Mouse (Mus musculus) thymus, postnatal 0 days (tissue): ENCODE measurements around the gene Phactr1. TPM values are rescaled to one million over a fixed set of nuclear protein-coding genes. Genes with fewer than 3 reads are reported as not detected.

ENCODE experiments used
- DNase-seq: peaks from one replicate; pipeline ENCODE4 v3.0.0-alpha.2; 2015; ENCODE audit warnings: low spot score
- polyA plus RNA-seq: library from polyadenylated mRNA; unstranded; fragments of >200 nt; fragmentation: Nextera tagmentation; extraction: Ambion mirVana; gene quantifications from 2 replicates; pipeline ENCODE4 v1.2.1, GENCODE M21; 2015

Phactr1 gene
- polyA plus RNA-seq, 1 experiment from 2014 or later, result 2.7 TPM

GRCm38 (mm10) chr13:42757654-42758400 lies 77.4 kb downstream of the Phactr1 start:
- DNase-seq, result no peak

GRCm38 (mm10) chr13:42759170-42759569 lies 78.7 kb downstream of the Phactr1 start:
- no peak for DNase-seq

GRCm38 (mm10) chr13:42760907-42761544 lies 80.6 kb downstream of the Phactr1 start:
- no peak for DNase-seq

- no peak for DNase-seq
Measured at GRCm38 (mm10) chr13:42772314-42772713, 91.9 kb downstream of the Phactr1 start.

- no peak for DNase-seq
Measured at GRCm38 (mm10) chr13:42774040-42774439, 93.6 kb downstream of the Phactr1 start.

GRCm38 (mm10) chr13:42782151-42782550 lies 101.7 kb downstream of the Phactr1 start:
- DNase-seq, result no peak

GRCm38 (mm10) chr13:42789221-42789620 lies 108.8 kb downstream of the Phactr1 start:
- DNase-seq, result no peak

- DNase-seq, result peak; percentile 12
Measured at GRCm38 (mm10) chr13:42792279-42792678, 111.9 kb downstream of the Phactr1 start.

GRCm38 (mm10) chr13:42800523-42800922 lies 120.1 kb downstream of the Phactr1 start:
- no peak for DNase-seq

- no peak for DNase-seq
Measured at GRCm38 (mm10) chr13:42804314-42804713, 123.9 kb downstream of the Phactr1 start.

GRCm38 (mm10) chr13:42812762-42813161 lies 132.3 kb downstream of the Phactr1 start:
- no peak for DNase-seq

GRCm38 (mm10) chr13:42818378-42818777 lies 138.0 kb downstream of the Phactr1 start:
- peak; percentile 52 for DNase-seq

GRCm38 (mm10) chr13:42820513-42820912 lies 140.1 kb downstream of the Phactr1 start:
- no peak for DNase-seq

GRCm38 (mm10) chr13:42821426-42822106 lies 141.1 kb downstream of the Phactr1 start:
- no peak for DNase-seq

GRCm38 (mm10) chr13:42822545-42822944 lies 142.1 kb downstream of the Phactr1 start:
- peak; percentile 65 for DNase-seq

GRCm38 (mm10) chr13:42823875-42824274 lies 143.5 kb downstream of the Phactr1 start:
- no peak for DNase-seq

GRCm38 (mm10) chr13:42826602-42827001 lies 146.2 kb downstream of the Phactr1 start:
- DNase-seq, result no peak

GRCm38 (mm10) chr13:42828978-42829377 lies 148.6 kb downstream of the Phactr1 start:
- DNase-seq, result no peak

- DNase-seq, result peak; percentile 7
Measured at GRCm38 (mm10) chr13:42835441-42835840, 155.0 kb downstream of the Phactr1 start.

- DNase-seq, result no peak
Measured at GRCm38 (mm10) chr13:42839358-42839757, 158.9 kb downstream of the Phactr1 start.

GRCm38 (mm10) chr13:42852086-42852485 lies 171.7 kb downstream of the Phactr1 start:
- no peak for DNase-seq

- no peak for DNase-seq
Measured at GRCm38 (mm10) chr13:42853900-42854595, 173.6 kb downstream of the Phactr1 start.
